Mouse (Mus musculus): Measurements from ENCODE around the gene Ltb4r1. TPM values are rescaled to one million over a fixed set of nuclear protein-coding genes. Genes with fewer than 3 reads are reported as not detected.

Gene Ltb4r1
- polyA plus RNA-seq (2014; fragmentation: Nextera tagmentation; extraction: Ambion mirVana), result 0.42 and 0.88 TPM in 2 replicates

DNA sequence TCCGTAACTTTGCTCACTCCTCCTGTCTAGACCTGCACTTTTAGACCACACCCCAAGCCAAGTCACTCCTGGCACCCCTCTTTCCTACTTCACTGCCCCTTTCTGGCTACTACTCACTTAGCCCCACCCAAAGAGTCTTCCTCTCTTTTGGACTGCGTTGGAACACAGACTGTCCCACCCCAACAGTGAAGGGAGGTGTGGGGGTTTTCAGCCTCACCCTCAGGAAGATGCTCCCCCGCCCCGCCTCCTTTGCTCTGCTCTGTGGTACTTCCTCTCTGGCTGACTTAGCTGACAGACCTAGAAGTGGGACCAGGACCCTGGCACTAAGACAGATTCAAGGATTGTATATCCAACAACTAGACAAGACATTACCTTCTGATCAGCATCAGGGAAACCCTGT, at the start of gene Ltb4r1:
Ltb4r1 (plus strand) TSS at position 267 of the 400 bp plus-strand sequence.
- no peaks in the 10 kb centered on the region for H3K36me3 ChIP-seq (ENCODE audit: control insufficient read depth, insufficient read depth, low read length)
- H3K4me3 ChIP-seq (ENCODE audit: low read depth, low read length), result no peak within 1 kb of the TSS
- H3K4me1 ChIP-seq (ENCODE audit: control insufficient read depth, insufficient read depth, low read length), result peaks cover 9% of the 10 kb centered on the region; the same call in 1 of the 2 replicates
- no peak for ATAC-seq (ENCODE audit: insufficient number of reproducible peaks, insufficient read depth, low FRiP score, low read depth)
- no peak within 1 kb of the TSS for H3K9ac ChIP-seq (replicated peaks; ENCODE audit: low read depth, low read length)
- H3K27me3 ChIP-seq (ENCODE audit: control insufficient read depth, insufficient read depth, low read length), result peaks cover 19% of the 10 kb centered on the region; the same call in 1 of the 2 replicates
- WGBS, result 58% methylated on average over 4 of the region's 4 CpGs
- H3K27ac ChIP-seq (ENCODE audit: low read length), result no peak within 1 kb of the TSS
- no peaks in the 10 kb centered on the region for H3K9me3 ChIP-seq (ENCODE audit: control insufficient read depth, low read depth, low read length)
- no peak within 1 kb of the TSS for H3K4me2 ChIP-seq (replicated peaks; ENCODE audit: low read depth, low read length)

DNA sequence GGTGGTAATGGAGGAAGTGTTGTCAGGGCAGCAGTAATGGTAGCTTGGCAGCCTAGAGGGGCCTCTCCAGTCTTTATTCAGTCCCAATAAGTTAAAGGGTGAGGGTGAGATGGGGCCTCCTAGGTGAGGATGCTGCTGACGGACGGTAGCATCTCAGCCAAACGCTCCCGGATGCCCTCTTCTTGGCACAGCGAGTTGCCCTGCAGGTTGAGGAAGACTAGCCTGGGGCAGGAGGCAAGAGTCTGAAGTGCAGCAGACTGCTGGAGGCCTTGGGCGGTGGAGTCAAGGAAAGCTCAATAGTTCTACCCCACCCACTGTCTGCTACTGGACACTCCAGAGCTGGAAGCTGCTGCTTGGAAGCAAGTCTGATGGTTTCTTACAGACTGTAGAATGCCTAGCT, 49.5 kb upstream of the Ltb4r1 start:
- Histone ChIP-seq H3K9ac (replicated peaks; ENCODE audit: low read depth, low read length) (no peak overlapping the region), H3K4me1 (ENCODE audit: control insufficient read depth, insufficient read depth, low read length) (no peaks in the 10 kb centered on the region; the same call in 1 of the 2 replicates), H3K36me3 (ENCODE audit: control insufficient read depth, insufficient read depth, low read length) (peaks cover 16% of the 10 kb centered on the region), H3K4me2 (replicated peaks; ENCODE audit: low read depth, low read length) (no peak overlapping the region), H3K9me3 (ENCODE audit: control insufficient read depth, low read depth, low read length) (no peaks in the 10 kb centered on the region), H3K27me3 (ENCODE audit: control insufficient read depth, insufficient read depth, low read length) (no peaks in the 10 kb centered on the region), H3K27ac (ENCODE audit: low read length) (peak overlapping the region; percentile 28; the same call in 1 of the 2 replicates), H3K4me3 (ENCODE audit: low read depth, low read length) (no peak overlapping the region)
- no peak for ATAC-seq (ENCODE audit: insufficient number of reproducible peaks, insufficient read depth, low FRiP score, low read depth)
- WGBS, result 86% methylated on average over 6 of the region's 6 CpGs

DNA sequence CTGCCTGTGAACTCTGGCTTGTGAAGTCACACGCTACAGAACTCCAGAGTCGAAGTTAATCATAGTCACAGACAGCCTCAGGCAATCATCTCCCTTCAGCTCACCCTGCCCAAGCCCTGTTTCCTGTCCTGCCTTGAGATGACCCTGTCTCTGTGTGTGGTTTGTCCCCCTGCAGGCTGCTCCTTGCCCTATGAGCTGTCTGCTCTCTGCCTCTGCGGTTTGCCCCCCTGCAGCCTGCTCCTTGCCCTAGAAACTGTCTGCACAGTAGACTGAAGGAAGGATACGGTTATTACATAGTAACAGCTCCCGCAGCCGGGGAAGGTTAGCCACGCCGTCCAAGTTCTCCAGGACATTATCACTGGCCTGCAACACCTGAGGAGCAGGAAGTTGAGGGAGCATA, 48.9 kb upstream of the Ltb4r1 start:
- WGBS, result 79% methylated on average over 8 of the region's 8 CpGs
- Histone ChIP-seq H3K9me3 (ENCODE audit: control insufficient read depth, low read depth, low read length) (no peaks in the 10 kb centered on the region), H3K4me3 (ENCODE audit: low read depth, low read length) (no peak overlapping the region)

DNA sequence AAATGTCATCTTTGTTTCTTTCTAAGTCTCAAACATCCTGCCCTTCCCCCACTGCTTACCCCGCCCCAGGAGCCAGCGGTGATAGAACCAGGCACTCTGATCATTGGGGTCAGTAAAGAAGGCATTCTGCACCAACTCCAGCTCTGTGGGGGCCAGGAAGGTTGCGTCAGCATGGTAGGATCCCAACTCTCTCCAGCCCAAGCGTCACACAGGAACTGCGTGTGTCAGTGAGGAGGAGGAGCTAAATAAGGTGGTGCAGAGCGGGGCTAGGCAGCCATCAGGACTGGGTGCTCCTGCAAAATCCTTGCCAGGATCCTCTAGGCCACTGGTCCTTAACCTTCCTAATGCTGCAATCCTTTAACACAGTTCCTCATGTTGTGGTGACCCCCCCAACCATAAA, 46.0 kb upstream of the Ltb4r1 start:
- whole genome bisulfite sequencing, result 83% methylated on average over 6 of the region's 6 CpGs
- H3K27me3 ChIP-seq (ENCODE audit: control insufficient read depth, insufficient read depth, low read length), result no peaks in the 10 kb centered on the region
- no peak for ATAC-seq (ENCODE audit: insufficient number of reproducible peaks, insufficient read depth, low FRiP score, low read depth)

More for the DNA sequence above, 48.9 kb upstream of the Ltb4r1 start:
- peaks cover 16% of the 10 kb centered on the region for H3K36me3 ChIP-seq (ENCODE audit: control insufficient read depth, insufficient read depth, low read length)
- H3K9ac ChIP-seq (replicated peaks; ENCODE audit: low read depth, low read length), result no peak overlapping the region
- H3K4me1 ChIP-seq (ENCODE audit: control insufficient read depth, insufficient read depth, low read length), result no peaks in the 10 kb centered on the region; the same call in 1 of the 2 replicates
- H3K27me3 ChIP-seq (ENCODE audit: control insufficient read depth, insufficient read depth, low read length), result no peaks in the 10 kb centered on the region
- no peak for ATAC-seq (ENCODE audit: insufficient number of reproducible peaks, insufficient read depth, low FRiP score, low read depth)
- H3K4me2 ChIP-seq (replicated peaks; ENCODE audit: low read depth, low read length), result no peak overlapping the region
- H3K27ac ChIP-seq (ENCODE audit: low read length), result no peak overlapping the region

DNA sequence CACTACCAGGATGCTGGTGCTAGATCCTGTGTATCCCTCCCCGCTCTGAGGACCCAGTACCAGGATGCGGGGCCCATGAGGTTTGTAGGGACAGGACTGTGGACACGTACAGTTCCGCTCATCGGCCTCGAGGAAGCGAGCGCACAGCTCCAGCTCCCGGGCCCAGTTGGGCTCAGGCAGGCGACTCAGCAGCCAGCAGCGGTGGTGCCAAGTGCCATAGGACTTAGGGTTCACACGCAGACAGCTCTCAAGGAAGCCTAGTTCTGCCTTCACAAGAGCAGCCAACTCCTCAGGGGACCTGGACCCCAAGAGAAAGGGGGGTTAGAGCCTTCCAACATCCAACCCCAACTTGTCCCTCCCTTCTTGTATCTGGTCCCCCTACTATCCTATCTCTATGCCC, 45.1 kb upstream of the Ltb4r1 start:
- no peaks in the 10 kb centered on the region for H3K27me3 ChIP-seq (ENCODE audit: control insufficient read depth, insufficient read depth, low read length)

More for the DNA sequence above, 46.0 kb upstream of the Ltb4r1 start:
- Histone ChIP-seq H3K36me3 (ENCODE audit: control insufficient read depth, insufficient read depth, low read length) (peaks cover 16% of the 10 kb centered on the region), H3K4me2 (replicated peaks; ENCODE audit: low read depth, low read length) (no peak overlapping the region), H3K9me3 (ENCODE audit: control insufficient read depth, low read depth, low read length) (no peaks in the 10 kb centered on the region), H3K4me3 (ENCODE audit: low read depth, low read length) (no peak overlapping the region), H3K4me1 (ENCODE audit: control insufficient read depth, insufficient read depth, low read length) (no peaks in the 10 kb centered on the region), H3K27ac (ENCODE audit: low read length) (no peak overlapping the region), H3K9ac (replicated peaks; ENCODE audit: low read depth, low read length) (no peak overlapping the region)

DNA sequence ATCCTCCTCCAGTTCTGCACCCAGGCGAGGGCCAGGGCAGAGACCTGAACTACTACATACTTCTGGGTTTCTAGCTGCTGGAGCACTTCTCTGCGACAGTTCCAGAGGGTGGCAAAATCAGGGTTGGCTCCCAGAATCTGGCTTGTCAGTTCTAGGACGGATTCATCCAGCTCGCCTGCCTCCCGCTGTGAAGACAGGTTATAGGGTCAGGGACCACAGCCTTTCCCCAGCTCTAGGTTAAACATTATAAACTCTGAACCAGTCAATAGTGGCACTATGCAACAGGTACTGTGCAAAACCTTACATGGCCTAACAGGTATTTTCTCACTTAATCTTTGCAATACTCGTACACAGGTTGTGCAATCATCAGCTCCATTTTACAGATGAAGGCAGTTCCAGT, 44.7 kb upstream of the Ltb4r1 start:
- Histone ChIP-seq H3K27ac (ENCODE audit: low read length) (no peak overlapping the region), H3K36me3 (ENCODE audit: control insufficient read depth, insufficient read depth, low read length) (peaks cover 16% of the 10 kb centered on the region), H3K27me3 (ENCODE audit: control insufficient read depth, insufficient read depth, low read length) (no peaks in the 10 kb centered on the region), H3K4me3 (ENCODE audit: low read depth, low read length) (peak overlapping the region; percentile 79), H3K9ac (replicated peaks; ENCODE audit: low read depth, low read length) (no peak overlapping the region), H3K9me3 (ENCODE audit: control insufficient read depth, low read depth, low read length) (no peaks in the 10 kb centered on the region), H3K4me2 (replicated peaks; ENCODE audit: low read depth, low read length) (peak overlapping the region; percentile 63), H3K4me1 (ENCODE audit: control insufficient read depth, insufficient read depth, low read length) (no peaks in the 10 kb centered on the region)
- ATAC-seq (ENCODE audit: insufficient number of reproducible peaks, insufficient read depth, low FRiP score, low read depth), result no peak
- 75% methylated on average over 6 of the region's 6 CpGs for WGBS

More for the DNA sequence above, 45.1 kb upstream of the Ltb4r1 start:
- WGBS, result 92% methylated on average over 12 of the region's 12 CpGs
- Histone ChIP-seq H3K4me3 (ENCODE audit: low read depth, low read length) (no peak overlapping the region), H3K27ac (ENCODE audit: low read length) (no peak overlapping the region), H3K9ac (replicated peaks; ENCODE audit: low read depth, low read length) (no peak overlapping the region), H3K9me3 (ENCODE audit: control insufficient read depth, low read depth, low read length) (no peaks in the 10 kb centered on the region), H3K4me1 (ENCODE audit: control insufficient read depth, insufficient read depth, low read length) (no peaks in the 10 kb centered on the region), H3K36me3 (ENCODE audit: control insufficient read depth, insufficient read depth, low read length) (peaks cover 16% of the 10 kb centered on the region), H3K4me2 (replicated peaks; ENCODE audit: low read depth, low read length) (no peak overlapping the region)
- ATAC-seq (ENCODE audit: insufficient number of reproducible peaks, insufficient read depth, low FRiP score, low read depth), result no peak

DNA sequence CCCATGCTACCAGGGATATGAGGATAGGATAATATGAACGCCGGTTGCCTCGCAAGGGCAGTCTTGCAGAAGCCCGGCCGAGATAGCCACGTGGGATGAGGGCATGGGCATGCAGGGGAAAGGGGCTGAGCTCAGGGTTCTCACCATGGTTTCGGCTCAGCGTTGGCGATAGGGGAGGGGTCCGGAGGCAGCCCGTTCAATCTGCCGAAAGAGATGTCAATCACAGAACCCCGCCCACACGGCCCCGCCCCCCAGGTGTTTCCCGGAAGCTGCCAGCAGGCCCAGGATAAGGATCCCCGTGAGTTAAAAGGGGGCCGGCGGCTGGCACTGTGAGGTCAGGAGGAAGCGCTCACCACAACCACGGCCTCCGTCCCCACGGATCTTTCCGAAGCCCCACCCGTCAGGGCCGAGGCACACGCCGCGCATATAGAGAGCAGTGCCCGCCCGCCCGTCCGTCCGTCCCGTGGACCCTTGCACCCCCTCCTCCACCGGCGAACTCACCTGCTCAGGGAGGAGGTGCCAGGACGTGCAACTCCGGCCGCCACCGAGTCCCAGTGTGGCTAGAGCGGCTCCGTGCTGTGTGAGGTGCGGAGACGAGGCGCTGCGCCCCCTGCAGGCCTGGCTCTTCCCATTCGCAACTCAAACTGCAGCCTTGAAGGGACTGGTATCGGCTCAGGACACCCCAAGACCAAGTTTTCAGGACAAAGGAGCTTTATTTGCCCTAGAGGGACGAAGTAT, 43.9 kb upstream of the Ltb4r1 start, which contains the start of gene Rabggta:
Rabggta (minus strand) TSS at position 564 of the 738 bp plus-strand sequence.
- H3K36me3 ChIP-seq (ENCODE audit: control insufficient read depth, insufficient read depth, low read length), result peaks cover 11% of the 10 kb centered on the region
- under 1% methylated on average over 50 of the region's 50 CpGs for WGBS
- H3K4me3 ChIP-seq (ENCODE audit: low read depth, low read length), result peak within 1 kb of the TSS; percentile 79
- H3K4me2 ChIP-seq (replicated peaks; ENCODE audit: low read depth, low read length), result peak within 1 kb of the TSS; percentile 63
- H3K4me1 ChIP-seq (ENCODE audit: control insufficient read depth, insufficient read depth, low read length), result no peaks in the 10 kb centered on the region
- peak; percentile 96 for ATAC-seq (ENCODE audit: insufficient number of reproducible peaks, insufficient read depth, low FRiP score, low read depth)
- H3K9ac ChIP-seq (replicated peaks; ENCODE audit: low read depth, low read length), result peak within 1 kb of the TSS; percentile 60
- H3K9me3 ChIP-seq (ENCODE audit: control insufficient read depth, low read depth, low read length), result no peaks in the 10 kb centered on the region
- peak within 1 kb of the TSS; percentile 84; the same call in 1 of the 2 replicates for H3K27ac ChIP-seq (ENCODE audit: low read length)
- no peaks in the 10 kb centered on the region for H3K27me3 ChIP-seq (ENCODE audit: control insufficient read depth, insufficient read depth, low read length)

DNA sequence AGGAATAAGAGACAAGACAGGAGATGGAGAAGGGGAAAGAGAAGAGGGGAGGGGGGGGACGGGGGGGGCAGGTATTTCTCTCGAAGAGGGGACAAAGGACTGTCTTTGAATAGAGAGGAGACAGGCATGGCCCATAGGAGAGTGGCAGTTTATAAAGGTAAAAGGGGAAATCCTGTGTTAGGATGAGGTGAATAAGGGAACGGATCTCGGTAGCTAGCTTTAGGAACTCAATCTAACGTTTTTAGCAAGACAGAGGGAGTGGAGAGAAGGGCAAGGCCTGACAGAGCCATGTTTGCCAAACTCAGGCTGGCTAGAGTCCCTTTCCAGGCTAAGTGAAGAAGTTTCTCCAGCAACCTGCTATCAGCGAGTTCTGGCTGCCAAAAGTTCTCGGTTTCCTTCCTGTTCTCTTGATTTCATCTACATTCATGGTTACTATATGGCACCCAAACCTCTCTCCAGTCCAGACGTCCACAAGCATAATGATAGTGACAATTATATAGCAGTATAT, 43.3 kb upstream of the Ltb4r1 start:
- Histone ChIP-seq H3K4me1 (ENCODE audit: control insufficient read depth, insufficient read depth, low read length) (no peaks in the 10 kb centered on the region), H3K9ac (replicated peaks; ENCODE audit: low read depth, low read length) (0 out of 2 replicates have a peak overlapping the region, but pooled peaks have one; percentile 60), H3K4me3 (ENCODE audit: low read depth, low read length) (peak overlapping the region; percentile 79), H3K4me2 (replicated peaks; ENCODE audit: low read depth, low read length) (peak overlapping the region; percentile 63), H3K36me3 (ENCODE audit: control insufficient read depth, insufficient read depth, low read length) (peaks cover 5% of the 10 kb centered on the region; the same call in 1 of the 2 replicates), H3K27me3 (ENCODE audit: control insufficient read depth, insufficient read depth, low read length) (no peaks in the 10 kb centered on the region), H3K9me3 (ENCODE audit: control insufficient read depth, low read depth, low read length) (no peaks in the 10 kb centered on the region), H3K27ac (ENCODE audit: low read length) (no peak overlapping the region)
- WGBS, result 49% methylated on average over 8 of the region's 8 CpGs
- peak; percentile 1; the same call in 1 of the 2 replicates for ATAC-seq (ENCODE audit: insufficient number of reproducible peaks, insufficient read depth, low FRiP score, low read depth)
